Mouse (Mus musculus) layer of hippocampus, postnatal 36 days (tissue): ENCODE data around the gene St3gal5. TPM values are rescaled to one million over a fixed set of nuclear protein-coding genes. Genes with fewer than 3 reads are reported as not detected.

Experiments
- DNase-seq, 2 experiments: peaks; one replicate each; pipeline ENCODE4 v3.0.0; 2022
- total RNA-seq, 2 experiments: library from RNA; stranded (reverse); gene quantifications; 2 replicates each; pipeline ENCODE4 v1.2.3; 2021

St3gal5 gene
- total RNA-seq, 2 experiments from 2014 or later = 97.7 to 99.5 TPM

DNA sequence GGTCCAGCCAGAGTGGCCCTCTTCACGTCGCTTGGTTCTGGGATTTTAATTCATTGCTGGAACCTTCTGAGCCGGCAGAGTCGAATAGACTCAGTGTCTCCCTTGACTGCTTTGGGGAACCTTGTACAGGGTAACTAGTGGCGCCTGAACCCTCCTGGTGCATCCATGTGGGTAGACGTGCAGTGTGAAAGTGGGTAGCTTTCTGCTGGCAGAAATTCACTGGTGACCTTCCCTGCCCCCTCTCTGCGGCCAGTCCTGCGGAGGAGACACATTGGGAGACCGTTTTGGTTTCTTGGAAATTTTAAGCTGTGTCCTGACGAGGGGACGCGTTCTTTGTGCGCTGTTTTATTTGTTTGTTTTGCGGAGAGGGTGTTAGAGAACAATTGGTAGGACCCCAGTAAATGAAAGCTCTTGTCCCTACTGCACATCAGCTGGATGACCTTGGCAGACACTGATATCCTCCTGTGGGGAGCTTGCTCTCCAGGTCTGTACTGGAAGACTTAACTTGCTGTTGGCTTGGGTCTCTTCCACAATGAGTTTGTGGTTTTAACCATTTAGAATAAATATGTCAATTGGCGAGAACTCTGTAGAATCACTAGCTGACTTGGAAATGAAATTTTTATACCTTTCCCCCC is 746 bp downstream of the St3gal5 start:
- peak in 1 of 2 experiments; percentile 27 for DNase-seq

DNA sequence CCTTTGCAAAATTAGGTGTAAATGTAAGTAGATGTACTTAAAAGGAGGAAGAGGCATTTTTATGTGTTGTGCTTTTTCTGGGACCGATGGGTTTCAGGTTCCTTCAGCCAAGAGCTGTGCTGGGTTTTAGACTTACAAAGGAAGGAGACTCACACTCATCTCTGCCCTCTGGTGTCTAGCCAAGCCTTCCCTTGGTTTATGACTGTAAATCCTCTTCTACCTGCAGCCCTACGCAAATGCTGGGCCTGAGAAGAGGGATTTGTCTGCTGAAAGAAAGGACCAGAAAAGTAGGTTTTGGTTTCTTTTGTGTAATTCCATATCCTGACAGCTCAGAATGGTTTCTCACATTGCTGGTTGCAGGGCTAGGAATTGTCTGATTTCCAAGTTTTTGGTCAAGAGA is 1.3 kb downstream of the St3gal5 start:
- no peak for DNase-seq

DNA sequence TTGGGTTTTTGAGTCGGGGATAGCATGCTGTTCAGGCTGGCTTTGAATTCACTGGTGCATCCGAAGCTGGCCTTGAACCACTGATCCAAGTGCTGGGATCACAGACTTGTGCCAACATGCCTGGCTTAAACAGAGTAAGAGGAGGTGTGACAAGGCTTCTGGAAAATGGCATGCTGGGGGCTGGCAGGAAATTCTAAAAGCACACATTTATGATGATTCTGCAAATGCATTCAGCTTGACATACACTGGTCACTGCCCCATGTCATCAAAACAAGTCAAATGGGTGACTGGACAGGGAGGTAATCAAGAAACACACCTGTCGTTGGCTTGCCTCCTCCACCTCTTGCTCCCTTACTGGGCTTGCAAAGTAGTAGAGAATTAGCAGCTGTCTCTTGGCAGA is 1.9 kb downstream of the St3gal5 start:
- DNase-seq = no peak

DNA sequence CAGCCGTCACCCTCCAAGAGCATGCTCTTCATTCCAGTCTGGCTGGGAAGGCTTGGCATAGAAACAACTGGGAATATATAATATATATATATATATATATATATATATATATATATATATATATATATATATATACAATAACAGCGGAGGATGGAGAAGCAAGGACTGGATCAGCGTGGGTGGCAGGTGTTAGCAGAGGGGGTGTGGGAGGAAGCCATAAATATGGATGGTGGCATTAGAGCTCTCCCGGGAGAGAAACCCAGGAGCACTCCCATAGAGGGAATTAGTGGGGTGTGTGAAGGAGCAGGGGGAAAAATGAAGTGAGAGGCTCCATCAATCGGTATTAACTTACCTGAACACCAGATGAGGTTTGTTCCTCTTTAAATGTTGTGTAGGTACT is 2.8 kb downstream of the St3gal5 start:
- DNase-seq = no peak

DNA sequence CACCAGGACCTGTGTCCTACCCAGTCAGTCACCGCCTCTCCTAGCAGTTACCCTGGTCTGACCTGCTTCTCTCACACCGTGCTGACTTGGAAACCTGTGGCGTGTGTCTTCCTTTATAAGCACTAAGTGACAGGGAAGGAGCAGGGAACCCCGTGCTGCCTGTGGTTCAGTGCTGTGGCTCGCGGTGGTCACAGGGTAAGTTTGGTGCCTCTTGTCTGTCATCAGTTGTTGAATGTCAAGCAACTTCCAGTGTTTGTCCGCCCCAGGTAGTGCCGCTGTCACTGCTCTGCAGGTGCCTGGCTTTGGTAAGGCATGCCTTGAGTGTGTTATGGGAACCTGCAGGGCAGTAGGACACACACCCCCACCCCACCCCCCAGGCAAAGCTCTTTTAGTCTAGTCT is 3.5 kb downstream of the St3gal5 start:
- DNase-seq = no peak

DNA sequence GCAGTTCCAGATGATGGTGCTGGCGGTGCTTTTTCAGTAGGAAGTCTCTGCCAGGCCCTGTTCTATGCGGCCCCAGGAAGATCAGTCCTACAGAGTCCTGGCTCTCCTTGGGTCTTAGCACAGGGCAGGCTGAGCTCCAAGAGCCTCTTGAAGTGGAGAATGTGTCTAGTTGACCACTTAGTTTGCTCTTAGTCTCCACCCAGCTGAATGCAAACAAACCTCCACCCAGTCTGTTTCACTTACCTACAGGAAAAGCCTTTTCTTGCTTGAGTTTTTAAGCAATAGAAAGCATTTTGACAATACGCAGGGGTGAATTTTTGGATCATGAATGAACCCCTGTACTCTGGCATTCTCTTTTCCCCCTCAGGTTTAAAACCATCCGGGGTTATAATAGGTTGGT is 4.0 kb downstream of the St3gal5 start:
- DNase-seq = no peak

DNA sequence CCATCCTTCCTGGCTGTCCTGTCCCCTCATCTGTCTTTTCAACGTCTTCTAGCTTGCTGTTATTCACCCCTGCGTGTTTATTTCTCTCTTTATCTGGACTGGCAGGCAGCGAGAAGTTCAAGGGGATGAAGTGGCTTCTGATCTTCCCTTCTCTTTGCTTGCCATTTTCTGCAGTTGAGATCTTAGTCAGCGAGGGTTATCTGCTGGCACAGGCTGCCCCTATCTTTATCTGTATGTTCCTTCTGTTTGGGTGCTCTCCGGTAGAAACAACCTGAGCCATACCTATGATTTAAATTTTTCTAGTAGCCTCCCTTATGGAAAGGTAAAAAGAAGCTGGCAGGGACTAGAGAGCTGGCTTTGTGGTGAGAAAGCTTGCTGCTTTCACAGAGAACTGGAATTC is 4.7 kb downstream of the St3gal5 start:
- DNase-seq = no peak

DNA sequence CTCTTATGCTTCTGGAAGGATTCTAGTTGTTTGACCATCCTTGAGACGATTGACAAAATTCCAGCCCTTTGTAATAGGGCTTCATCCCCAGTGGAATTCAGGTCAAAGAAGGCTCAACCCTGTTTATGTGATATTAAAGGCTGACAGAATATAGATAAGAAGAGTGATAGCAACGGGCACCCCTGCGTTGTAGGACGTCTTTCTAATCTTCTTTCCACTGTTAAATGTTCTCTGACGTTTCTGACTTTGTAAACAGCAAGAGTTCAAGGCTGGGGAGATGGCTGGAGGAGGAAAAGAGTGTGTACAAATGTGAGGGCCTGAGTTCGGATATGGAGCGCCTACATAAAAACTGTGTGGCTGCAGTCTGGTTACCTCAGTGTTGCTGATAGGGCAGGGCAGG is 7.1 kb downstream of the St3gal5 start:
- no peak for DNase-seq

DNA sequence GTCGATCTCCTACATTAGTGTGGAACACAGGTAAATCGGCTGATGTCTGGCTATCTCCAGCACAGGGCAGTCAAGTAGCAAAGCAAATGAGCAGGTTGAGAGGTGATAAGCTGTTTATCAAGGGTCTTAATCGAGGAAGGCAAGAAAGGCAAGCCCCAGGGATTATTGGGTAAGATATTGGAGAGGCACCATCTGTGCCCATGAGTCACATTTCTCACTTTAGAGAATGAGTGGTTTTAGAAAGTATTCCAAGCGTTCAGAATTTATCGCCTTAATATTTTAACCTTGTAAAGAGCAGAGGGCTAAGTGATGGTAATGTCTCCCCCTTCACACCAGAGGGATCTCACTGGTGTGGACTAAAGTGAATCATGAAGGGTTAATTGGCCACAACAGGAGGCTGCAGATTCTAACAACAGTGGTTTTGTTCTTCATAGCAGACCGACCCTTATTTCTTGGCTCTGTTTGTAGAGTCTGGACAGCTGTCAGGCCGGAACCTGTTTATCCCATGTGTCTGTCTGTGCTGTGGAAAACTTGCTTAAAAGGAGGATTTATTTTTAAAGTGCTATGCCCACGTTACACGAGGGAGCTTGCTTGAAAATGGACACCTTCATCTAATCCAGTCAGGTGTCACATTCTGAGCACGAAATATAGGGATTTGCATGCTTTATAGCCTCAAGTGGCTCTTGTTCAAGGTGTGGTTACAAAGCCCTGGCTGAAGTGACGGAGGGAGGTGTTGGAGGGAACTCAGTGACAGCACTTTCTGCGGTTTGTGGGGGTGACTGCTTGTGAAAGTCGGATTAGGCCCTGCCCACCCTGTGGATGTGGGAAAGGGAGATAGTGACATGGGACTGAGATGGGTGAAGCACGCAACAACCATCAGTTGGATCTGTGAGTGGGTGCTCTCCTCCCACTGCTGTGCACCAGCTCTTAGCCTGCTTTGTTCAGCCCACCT is 11.8 kb downstream of the St3gal5 start:
- DNase-seq = peak in 1 of 2 experiments; percentile 21

DNA sequence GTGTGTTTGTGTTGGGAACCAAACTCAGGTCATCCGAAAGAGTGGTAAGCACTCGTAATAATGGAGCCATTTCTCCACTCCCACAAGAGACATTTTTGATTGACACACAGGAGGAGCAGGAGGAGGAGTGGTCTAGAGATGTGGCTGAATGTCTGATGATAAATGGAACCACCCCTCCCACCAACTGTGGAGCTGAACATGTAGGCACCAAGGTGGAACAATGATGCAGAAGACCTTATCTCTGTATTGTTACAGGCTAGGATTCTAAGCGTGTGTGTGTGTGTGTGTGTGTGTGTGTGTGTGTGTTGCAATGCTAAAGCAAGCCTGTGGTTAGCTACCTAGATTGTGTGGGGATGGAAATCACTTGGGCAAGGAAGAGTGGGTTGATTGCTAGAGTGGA is 13.2 kb downstream of the St3gal5 start:
- no peak for DNase-seq

DNA sequence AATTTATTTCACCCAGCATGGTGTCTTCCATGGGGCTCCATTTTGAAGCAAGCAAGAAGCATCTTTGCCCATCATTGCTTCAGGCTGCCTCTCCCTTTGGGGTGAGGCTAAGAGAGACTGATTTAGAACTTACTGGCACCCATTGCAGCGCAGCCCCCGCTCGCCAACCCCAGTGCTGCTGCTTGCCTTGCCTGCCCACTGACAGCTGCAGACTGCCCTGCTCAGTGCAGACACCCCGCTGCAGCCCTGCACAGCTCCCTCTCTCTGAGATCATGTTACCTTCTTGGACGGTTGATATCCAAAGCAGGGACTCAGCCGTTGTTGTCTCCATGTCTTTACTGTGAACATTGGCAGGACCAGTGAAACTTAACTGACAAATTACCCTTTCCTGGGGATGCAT is 15.2 kb downstream of the St3gal5 start:
- no peak for DNase-seq

DNA sequence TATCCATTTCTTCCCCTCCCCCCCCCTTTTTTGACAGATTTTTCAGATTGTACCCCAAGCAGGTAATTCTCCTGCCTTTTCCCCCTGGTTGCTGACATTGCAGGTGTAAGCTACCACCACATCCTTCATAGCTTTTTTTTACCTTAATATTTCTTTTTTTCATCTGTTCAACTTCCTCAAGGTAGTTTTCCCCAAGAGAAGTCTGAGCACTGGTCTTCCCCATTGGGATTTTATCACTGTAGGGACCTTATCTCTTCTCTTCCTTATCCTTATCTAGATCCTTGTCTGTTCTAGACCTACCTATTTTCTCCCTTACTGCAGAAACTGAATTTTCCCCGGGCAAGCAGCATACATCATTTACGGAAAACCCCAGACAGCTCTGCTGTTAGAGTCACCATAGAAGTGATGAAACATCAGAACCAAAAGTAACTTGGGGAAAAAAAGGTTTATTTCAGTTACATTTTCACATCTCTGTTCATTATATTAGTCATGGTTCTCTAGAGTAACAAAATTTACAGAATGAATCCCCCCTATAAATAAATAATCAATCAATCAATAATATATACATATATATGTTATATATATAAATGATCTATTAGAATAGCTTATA is 15.8 kb downstream of the St3gal5 start:
- DNase-seq = no peak

DNA sequence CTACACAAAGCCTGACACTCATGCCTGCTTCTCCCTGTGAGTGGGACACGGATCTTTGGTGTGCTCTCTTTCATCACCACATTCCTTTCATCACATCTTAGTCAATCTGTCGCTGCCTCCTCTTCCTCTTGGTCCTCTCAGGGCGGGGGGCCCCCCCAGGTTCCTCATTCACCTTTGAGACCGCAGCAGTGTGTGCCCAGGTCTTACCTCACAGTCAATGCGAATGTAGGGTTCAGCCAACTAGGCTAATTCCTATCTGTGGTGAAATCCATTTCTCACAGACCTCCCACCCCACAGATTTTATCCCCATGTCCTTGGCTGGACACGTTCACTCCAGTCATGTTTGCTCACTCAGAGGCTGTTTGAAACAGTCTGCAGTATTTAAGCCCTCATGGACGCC is 17.5 kb downstream of the St3gal5 start:
- no peak for DNase-seq

DNA sequence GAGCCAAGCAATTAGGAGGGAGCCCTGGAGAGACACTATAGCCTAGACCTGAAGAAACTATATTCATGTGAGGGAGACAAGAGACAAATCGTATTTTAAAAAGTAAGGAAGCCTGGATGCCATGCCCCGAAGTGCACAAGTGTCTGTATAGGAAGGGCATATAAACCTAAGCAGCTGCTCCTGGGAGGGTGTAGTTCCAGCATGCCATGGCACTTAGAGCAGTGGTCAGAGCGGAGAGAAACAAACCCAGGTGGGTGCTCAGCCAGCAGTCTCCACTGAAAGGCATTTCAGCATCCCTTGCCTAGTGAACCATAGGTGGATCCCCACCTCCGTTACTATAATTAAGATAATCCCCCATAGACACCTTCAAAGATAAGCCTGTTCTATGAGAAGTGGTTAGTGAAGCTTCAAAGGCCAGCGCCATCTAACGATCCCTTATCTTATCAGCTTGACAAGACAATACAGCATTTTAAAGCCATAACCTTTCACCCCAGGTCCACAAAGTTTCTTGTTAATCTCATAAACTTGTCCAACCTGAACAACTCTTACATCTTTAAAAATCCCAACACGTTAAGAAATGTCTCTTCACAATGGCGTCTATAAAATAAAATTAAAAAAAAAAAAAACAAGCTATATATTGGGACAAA is 20.1 kb downstream of the St3gal5 start:
- DNase-seq = no peak

DNA sequence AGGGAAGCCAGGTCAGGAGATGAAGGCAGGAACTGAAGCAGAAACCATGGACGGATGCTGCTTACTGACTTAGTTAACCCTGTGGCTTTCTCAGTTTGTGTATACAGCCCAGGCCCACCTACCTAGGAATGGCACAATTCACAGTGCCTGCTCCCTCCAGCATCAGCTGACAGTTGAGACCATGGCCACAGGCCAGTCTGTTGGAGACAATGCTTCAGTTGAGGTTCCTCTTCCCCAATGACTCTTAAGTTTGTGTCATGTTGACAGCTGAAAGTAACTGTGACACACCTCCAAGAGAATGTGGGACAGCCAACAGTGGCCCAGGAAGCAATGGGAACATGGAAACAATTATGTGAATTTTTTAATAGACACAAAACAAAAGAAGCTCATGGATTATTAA is 22.5 kb downstream of the St3gal5 start:
- DNase-seq = no peak

DNA sequence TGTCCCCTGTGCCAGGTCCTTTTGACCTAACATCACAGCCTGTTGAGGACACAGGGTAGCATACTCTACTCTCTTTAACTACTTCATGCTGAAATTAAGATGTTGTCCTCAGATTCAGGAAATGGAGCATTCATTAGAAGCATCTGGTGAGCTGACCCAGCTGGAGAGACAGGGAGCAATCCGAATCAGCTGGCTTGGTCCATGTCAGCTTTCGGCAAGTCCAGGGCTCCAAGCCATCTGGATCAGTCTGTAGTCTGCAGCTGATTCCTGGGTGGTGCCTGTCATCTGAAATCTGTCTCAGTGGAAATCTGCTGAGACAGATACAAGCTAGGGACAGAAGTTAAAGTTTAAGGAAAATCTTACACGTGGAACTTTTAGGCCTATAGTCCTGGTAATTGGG is 23.9 kb downstream of the St3gal5 start:
- DNase-seq = no peak

DNA sequence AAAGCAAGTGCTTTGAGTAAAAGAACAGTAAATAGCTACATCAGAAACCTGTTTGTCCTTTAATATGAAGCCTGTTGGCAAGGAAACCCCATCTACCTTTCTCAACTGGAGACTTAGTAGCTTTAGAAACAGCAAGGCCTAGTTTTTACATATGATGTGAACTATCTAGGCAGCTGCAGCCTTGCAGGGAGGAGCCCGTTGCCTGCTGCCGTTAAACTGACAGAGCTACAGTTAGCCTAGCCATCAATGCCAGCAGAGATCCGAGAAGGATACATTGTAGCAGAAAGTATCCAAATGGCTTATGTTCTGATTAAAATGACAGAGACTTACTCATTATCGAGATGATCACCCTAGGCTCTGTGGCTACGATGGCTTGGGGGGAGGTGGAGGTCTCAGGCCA is 25.1 kb downstream of the St3gal5 start:
- no peak for DNase-seq

DNA sequence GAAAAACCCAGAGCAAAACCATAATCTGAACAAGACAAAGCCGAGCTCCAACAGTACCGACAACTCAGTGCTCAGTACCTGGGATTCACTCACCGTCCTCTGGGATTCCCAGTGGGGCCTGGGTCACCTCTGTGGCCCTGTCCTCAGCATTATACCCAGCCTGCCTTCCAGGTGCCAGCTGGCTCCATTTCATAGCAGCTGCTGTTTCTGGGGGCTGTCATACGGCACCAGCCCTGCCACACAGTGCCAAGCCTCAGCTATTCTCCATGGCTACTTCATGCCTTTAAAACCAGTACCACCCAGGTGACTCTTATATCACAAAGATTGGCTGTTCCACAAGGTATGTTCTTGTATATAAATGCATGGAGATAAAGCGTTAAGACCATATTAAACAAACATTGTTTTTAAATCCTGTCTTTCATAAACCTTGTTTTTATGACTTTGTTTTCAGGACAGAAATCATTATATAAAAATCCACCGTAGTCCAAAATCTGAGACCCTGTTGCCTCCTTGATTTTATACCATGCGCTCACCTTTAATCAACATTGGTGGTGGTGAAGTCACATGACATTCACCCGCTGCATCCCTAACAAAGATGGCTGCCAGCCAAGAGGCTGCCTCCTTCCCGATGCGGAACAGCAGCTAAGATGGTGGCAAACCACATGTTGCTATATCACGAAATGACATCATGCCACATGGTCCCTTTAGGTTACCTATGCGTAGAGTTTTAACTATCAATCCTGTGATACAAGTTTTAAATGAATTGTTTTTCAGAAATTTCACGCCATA is 27.1 kb downstream of the St3gal5 start:
- no peak for DNase-seq

DNA sequence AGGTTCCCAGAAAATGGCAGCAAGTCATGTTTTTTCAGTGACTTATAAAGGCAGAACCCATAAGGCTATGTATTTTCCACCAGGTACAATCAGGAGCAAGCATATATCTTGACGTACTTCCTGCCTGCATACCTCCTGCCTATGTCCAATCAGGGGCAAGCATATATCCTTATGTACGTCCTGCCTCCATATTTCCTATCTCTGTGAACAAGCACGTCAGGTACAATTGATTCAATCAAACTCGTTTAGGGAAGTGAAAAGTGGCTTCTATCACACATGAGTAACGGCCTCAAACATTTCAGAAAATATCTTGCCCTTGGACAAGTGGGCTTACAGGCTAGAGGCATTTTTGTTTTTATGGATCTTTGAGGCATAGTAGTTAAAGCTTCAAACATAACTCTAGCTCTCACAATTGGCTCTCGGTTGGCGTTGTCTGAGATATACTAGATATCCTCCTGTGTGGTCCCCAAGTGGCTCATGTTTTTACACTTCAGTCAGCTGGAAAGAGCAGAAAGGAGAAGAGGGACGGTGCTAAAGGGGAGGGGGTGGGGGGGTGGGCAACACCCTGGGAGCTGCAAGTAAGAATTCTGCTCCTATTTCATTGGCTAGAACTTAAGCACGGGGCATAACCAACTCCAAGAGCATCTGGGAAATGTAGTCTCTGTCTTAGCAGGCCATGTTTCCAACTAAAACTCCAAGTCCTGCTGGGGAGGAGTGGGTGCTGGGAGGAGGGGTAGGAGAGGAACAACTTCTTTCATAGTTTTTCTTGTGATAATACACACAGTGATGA is 28.9 kb downstream of the St3gal5 start:
- DNase-seq = no peak

DNA sequence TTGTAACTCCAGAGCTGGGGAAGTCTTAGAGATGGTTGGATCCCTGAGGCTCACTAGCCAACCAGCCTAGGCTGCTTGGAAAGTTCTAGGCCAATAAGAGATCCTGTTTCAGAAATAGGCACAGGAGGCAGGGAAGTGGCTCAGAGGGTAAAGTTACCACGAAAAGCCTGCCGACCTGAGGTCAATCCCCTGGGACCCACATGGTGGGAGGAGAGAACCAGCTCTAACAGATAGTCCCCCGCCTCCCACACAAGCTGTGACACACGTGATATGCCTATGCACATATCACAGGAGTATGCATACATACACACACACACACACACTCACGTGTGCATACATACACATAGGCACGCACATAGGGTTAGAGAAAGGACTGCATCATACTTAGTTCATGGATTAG is 32.7 kb downstream of the St3gal5 start:
- DNase-seq = no peak

DNA sequence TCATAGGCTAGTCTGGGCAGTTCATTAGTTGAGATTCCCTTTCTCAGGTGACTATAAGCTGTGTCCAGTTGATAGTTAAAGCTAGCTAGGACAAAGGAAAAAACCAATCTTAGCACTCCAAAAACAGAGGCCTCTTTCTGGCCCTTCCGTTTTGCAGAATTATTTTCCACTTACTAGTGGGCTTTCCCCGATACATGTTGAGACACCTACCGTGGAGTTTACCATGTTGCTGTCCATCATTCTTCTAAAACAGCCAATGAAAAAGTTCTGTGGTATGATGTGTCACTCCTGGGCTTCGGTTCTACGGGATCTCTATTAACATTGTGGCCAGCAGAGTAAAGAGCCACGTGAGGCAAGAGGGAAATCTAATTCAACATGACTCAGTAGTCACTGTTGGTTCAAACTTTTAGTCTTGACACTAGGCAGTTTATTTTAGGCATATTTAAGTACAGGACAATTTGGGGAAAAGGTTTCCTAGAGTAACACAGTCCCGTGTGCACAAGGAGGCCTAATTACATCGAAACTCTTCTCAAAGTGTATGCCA is 35.4 kb downstream of the St3gal5 start:
- no peak for DNase-seq
